ENCODE assay signal across 20 mouse cellular contexts in genomic region chr4:135513865-135514264, GRCm38 (mm10). TPM values are rescaled to one million over a fixed set of nuclear protein-coding genes. Genes with fewer than 3 reads are reported as not detected.
A peak's percentile ranks its signal among the peaks of the same experiment; 100 is the strongest.
DNase-seq lines count a peak whose midpoint lies in the region; ATAC-seq and TF ChIP-seq lines count a peak whose summit lies in the region.
"Had no signal": no experiment of that assay in that cellular context is flagged by ENCODE, and none has a peak within 500 bp of the region (broad histone marks: within the 10 kb centered on the region; RNA-seq: fewer than 3 reads in every experiment).

No protein-coding gene starts in this region.

- WGBS in intestine, postnatal 0 days, result 31% methylated on average over 7 of the region's 7 CpGs
- 75% methylated on average over 7 of the region's 7 CpGs for WGBS in cerebellum, adult 2 months

- H3K36me3 ChIP-seq in intestine, postnatal 0 days (ENCODE audit: control insufficient read depth, insufficient read depth), result no peaks in the 10 kb centered on the region
- H3K36me3 ChIP-seq: embryonic facial prominence, embryonic 10.5 days; heart, embryonic 15.5 days; hindbrain, embryonic 13.5 days had no signal

- H3K9me3 ChIP-seq in intestine, postnatal 0 days (ENCODE audit: control insufficient read depth), result no peaks in the 10 kb centered on the region
- H3K9me3 ChIP-seq: embryonic facial prominence, embryonic 10.5 days; heart, embryonic 15.5 days; hindbrain, embryonic 13.5 days had no signal

- ATAC-seq in intestine, postnatal 0 days, result peak; percentile 59
- ATAC-seq: forebrain, embryonic 14.5 days had no signal

- TF ChIP-seq POLR2A in cerebellum, adult 2 months (IDR thresholded peaks at IDR 0.05; ENCODE audit: borderline replicate concordance, insufficient read depth, low read length), result no peak

- H3K4me1 ChIP-seq in intestine, postnatal 0 days (replicated peaks; ENCODE audit: control insufficient read depth, insufficient read depth, low read length), result 0 out of 2 replicates have a peak, but pooled peaks cover 3% of the 10 kb centered on the region
- no peaks in the 10 kb centered on the region for H3K4me1 ChIP-seq in cerebellum, adult 2 months (ENCODE audit: control insufficient read depth, insufficient read depth, low read length)

- H3K9ac ChIP-seq in intestine, postnatal 0 days (ENCODE audit: low read depth, low read length), result no peak overlapping the region
- H3K9ac ChIP-seq: heart, embryonic 15.5 days; hindbrain, embryonic 13.5 days had no signal

- peak; percentile 28 for DNase-seq in kidney, adult 11 months
- DNase-seq in kidney, postnatal 10 days, result no peak
- peak; percentile 37 to 43 for DNase-seq in kidney, postnatal 36 days
- DNase-seq in kidney, postnatal 14 days, result no peak
- no peak for DNase-seq in right cerebral cortex, postnatal 10 days (ENCODE audit: low spot score in 2 of 2)
- DNase-seq in cerebellum, adult 2 months, result no peak
- DNase-seq: adrenal gland, postnatal 10 days; cerebellum, adult 11-12 months; cerebellum, adult 9-11 months; cerebellum, postnatal 36 days; gastrocnemius, postnatal 10 days; heart, adult 2 months; heart, postnatal 14 days had no signal

- H3K4me3 ChIP-seq in intestine, postnatal 0 days (ENCODE audit: low read depth, low read length), result no peak overlapping the region
- no peak overlapping the region for H3K4me3 ChIP-seq in cerebellum, adult 2 months (replicated peaks; ENCODE audit: insufficient read depth, low read depth, low read length)
- H3K4me3 ChIP-seq: embryonic facial prominence, embryonic 10.5 days; heart, adult 2 months; heart, embryonic 15.5 days; hindbrain, embryonic 13.5 days had no signal

- H3K27ac ChIP-seq in intestine, postnatal 0 days (ENCODE audit: low read depth, low read length), result no peak overlapping the region
- no peak overlapping the region for H3K27ac ChIP-seq in cerebellum, adult 2 months (ENCODE audit: insufficient read depth, low read length)
- H3K27ac ChIP-seq: embryonic facial prominence, embryonic 10.5 days; heart, adult 2 months; heart, embryonic 15.5 days; hindbrain, embryonic 13.5 days had no signal

- TF ChIP-seq CTCF in intestine, postnatal 0 days (IDR thresholded peaks at IDR 0.05; ENCODE audit: low read depth), result no peak
- TF ChIP-seq CTCF in cerebellum, adult 2 months (IDR thresholded peaks at IDR 0.05; ENCODE audit: borderline replicate concordance, insufficient read depth, low read depth, low read length), result no peak

- H3K4me2 ChIP-seq in intestine, postnatal 0 days (replicated peaks; ENCODE audit: low read depth), result no peak overlapping the region
- H3K4me2 ChIP-seq: heart, embryonic 11.5 days; heart, embryonic 15.5 days; hindbrain, embryonic 13.5 days had no signal

- no peaks in the 10 kb centered on the region for H3K27me3 ChIP-seq in intestine, postnatal 0 days (replicated peaks; ENCODE audit: control insufficient read depth, insufficient read depth, low read length)
- no peaks in the 10 kb centered on the region for H3K27me3 ChIP-seq in cerebellum, adult 2 months (ENCODE audit: control insufficient read depth, insufficient read depth, low read length)
- H3K27me3 ChIP-seq: hindbrain, embryonic 13.5 days had no signal

RNA-seq across cellular contexts. Expression of gene Nipal3, which starts 19.0 kb away (rescaled TPM):
- 5.7 TPM in 2 replicates for polyA plus RNA-seq in intestine, postnatal 0 days (2015; fragmentation: Nextera tagmentation; extraction: Ambion mirVana)
- polyA plus RNA-seq in cerebellum, adult 2 months (2012; rRNA removed), result 57.5 and 60.9 TPM in 2 replicates

RNA-seq across cellular contexts. Expression of gene Stpg1, which starts 19.3 kb away (rescaled TPM):
- 0.09 TPM in 1 of 2 replicates, not detected in the other for polyA plus RNA-seq in intestine, postnatal 0 days (2015; fragmentation: Nextera tagmentation; extraction: Ambion mirVana)
- polyA plus RNA-seq in cerebellum, adult 2 months (2012; rRNA removed), result 0.72 and 0.76 TPM in 2 replicates

RNA-seq across cellular contexts. Expression of gene Grhl3, which starts 59.6 kb away (rescaled TPM):
- polyA plus RNA-seq in intestine, postnatal 0 days (2015; fragmentation: Nextera tagmentation; extraction: Ambion mirVana), result 0.39 and 0.51 TPM in 2 replicates
- polyA plus RNA-seq in cerebellum, adult 2 months (2012; rRNA removed), result 0.25 and 0.29 TPM in 2 replicates
- polyA plus RNA-seq: gonadal fat pad, adult 2 months had no signal

Comparison
In these comparisons a context has a peak if more than half of its experiments do, and no peak if none do; other contexts are left out.
1. DNase-seq: peak in kidney, adult 11 months (single experiment) and kidney, postnatal 36 days (2 of 2); none in kidney, postnatal 10 days (single experiment), kidney, postnatal 14 days (single experiment), right cerebral cortex, postnatal 10 days (0 of 2) and cerebellum, adult 2 months (0 of 2).